Mouse (Mus musculus) midbrain, embryonic 12.5 days (tissue): ENCODE data around the gene Il2rb. TPM values are rescaled to one million over a fixed set of nuclear protein-coding genes. Genes with fewer than 3 reads are reported as not detected.

ENCODE experiments used
- ATAC-seq: fragments of 200-750 bp; cut with Nextera tagmentation; 2 replicates; pipeline ENCODE4 v1.8.0; 2017; ENCODE audit warnings: low read depth, moderate TSS enrichment, moderate library complexity; ENCODE audit not compliant: low FRiP score
- H3K27ac ChIP-seq: fragments of 300-500 bp; sonication (generic); replicated peaks from 2 replicates; pipeline ENCODE4 v1.5.1; 2016; ENCODE audit warnings: mild to moderate bottlenecking
- H3K27me3 ChIP-seq: fragments of 300-500 bp; sonication (generic); 2 replicates; pipeline ENCODE4 v1.6.1; 2016; ENCODE audit warnings: mild to moderate bottlenecking
- H3K36me3 ChIP-seq: fragments of 300-500 bp; sonication (generic); 2 replicates; pipeline ENCODE4 v1.6.1; 2016
- H3K4me1 ChIP-seq: fragments of 300-500 bp; sonication (generic); 2 replicates; pipeline ENCODE4 v1.6.1; 2016
- H3K4me2 ChIP-seq: fragments of 300-500 bp; sonication (generic); replicated peaks from 2 replicates; pipeline ENCODE4 v1.6.1; 2016; ENCODE audit warnings: mild to moderate bottlenecking, moderate library complexity
- H3K4me3 ChIP-seq: fragments of 300-500 bp; sonication (generic); 2 replicates; pipeline ENCODE4 v1.5.1; 2016; ENCODE audit warnings: mild to moderate bottlenecking
- H3K9ac ChIP-seq: fragments of 300-500 bp; sonication (generic); replicated peaks from 2 replicates; pipeline ENCODE4 v1.6.1; 2016; ENCODE audit warnings: mild to moderate bottlenecking, moderate library complexity
- H3K9me3 ChIP-seq: fragments of 300-500 bp; sonication (generic); 2 replicates; pipeline ENCODE4 v1.6.1; 2016; ENCODE audit warnings: mild to moderate bottlenecking
- WGBS: fragments of 180-500 bp; shearing (Covaris S2); methylation state at CpG from one replicate; pipeline ENCODE4 v1.1.7; 2016; 5-methylcytosine and 5-hydroxymethylcytosine counted together
- polyA plus RNA-seq: library from polyadenylated mRNA; unstranded; fragments of >200 nt; fragmentation: Nextera tagmentation; extraction: Ambion mirVana; gene quantifications from 2 replicates; pipeline ENCODE4 v1.2.1, GENCODE M21; 2016

Il2rb gene
- polyA plus RNA-seq, 1 experiment from 2014 or later, result not detected

DNA sequence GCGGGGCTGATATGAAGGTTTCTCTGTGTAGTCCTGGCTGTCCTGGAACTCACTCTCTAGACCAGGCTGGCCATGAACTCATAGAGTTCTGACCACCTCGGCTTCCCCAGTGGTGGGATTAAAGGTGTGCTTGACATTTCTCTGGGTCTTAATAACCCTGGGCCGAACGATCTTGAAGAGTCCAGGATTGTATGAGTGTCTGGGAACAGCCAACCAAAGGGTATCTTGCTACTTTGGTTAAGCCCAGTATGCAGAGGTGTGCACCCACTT, 36.3 kb upstream of the Il2rb start:
- Histone ChIP-seq H3K4me1 (peaks cover 25% of the 10 kb centered on the region), H3K4me2 (peak overlapping the region; percentile 61), H3K4me3 (0 out of 2 replicates have a peak overlapping the region, but pooled peaks have one; percentile 39), H3K9ac (peak overlapping the region; percentile 20; the same call in 1 of the 2 replicates), H3K36me3 (no peaks in the 10 kb centered on the region), H3K9me3 (no peaks in the 10 kb centered on the region), H3K27ac (peak overlapping the region; percentile 65), H3K27me3 (peaks cover 10% of the 10 kb centered on the region)
- 67% methylated on average over 4 of the region's 4 CpGs for WGBS
- peak; percentile 14; the same call in 1 of the 2 replicates for ATAC-seq

DNA sequence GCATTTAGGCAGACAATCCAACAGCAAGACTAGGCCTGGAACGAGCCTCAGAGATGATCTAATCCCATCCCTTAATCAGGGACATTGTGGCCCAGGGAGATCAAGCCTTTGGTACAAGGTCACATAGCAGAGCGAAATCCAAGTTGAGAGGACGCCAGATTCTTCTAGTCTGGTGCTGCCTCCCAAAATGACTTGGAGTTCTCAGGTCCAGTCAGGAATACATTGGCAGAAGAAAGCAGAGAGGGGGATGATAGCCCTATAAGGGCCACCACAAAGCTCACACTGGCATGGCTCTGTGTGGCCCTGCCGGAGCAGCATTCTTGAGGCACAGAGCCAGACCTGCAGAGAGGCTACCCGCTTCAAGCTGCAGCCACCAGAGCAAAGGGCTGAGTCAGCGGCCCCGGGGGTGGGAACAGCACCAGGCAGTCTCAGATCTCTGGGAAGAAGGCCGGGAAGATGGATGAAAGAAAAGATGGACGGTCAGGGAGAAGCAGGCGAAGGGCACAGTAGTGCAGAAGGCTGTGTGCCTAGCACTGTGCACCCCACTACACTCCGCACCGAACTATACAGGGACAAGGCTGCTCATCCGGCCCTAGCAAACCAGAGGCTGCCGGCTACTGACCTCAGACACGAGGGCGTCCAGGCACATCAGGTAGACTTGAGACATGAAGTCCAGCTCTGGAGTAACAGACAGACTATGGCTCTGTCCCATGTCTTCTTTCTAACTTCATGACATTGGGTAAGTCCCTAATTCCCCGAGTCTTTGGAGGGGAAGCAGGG, 35.8 kb upstream of the Il2rb start, which contains the start of gene C1qtnf6:
Gene C1qtnf6 (minus strand): TSS at position 746 of the 780 bp plus-strand sequence.
- ATAC-seq, result no peak
- Histone ChIP-seq H3K9ac (peak within 1 kb of the TSS; percentile 65), H3K9me3 (no peaks in the 10 kb centered on the region), H3K4me1 (peaks cover 22% of the 10 kb centered on the region), H3K4me2 (peak within 1 kb of the TSS; percentile 61), H3K4me3 (peak within 1 kb of the TSS; percentile 39), H3K27me3 (peaks cover 10% of the 10 kb centered on the region), H3K36me3 (no peaks in the 10 kb centered on the region), H3K27ac (peak within 1 kb of the TSS; percentile 65)
- 73% methylated on average over 17 of the region's 17 CpGs for WGBS

DNA sequence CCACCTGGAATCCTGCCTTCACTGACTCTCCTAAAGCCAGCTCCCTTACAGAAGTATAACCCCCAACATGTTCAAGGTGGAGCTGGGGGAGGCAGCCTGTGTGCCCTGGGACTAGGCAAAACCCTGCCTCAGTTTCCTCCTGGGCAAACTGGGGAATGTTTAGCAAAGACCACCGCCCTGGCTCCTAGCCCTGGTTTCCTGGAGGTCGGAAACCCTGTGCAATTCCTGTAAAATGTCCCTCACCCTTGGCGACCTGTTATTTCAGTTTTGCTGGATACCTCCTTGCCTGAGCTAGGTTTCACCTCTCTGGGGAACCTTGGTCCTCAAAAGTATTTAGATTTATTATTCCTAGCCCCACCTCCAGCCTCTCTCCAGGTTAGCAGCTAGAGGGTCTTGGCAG, 35.1 kb upstream of the Il2rb start:
- H3K9ac ChIP-seq, result peak overlapping the region; percentile 59; the same call in 1 of the 2 replicates
- WGBS, result 74% methylated on average over 3 of the region's 3 CpGs
- no peak overlapping the region for H3K4me3 ChIP-seq
- peaks cover 10% of the 10 kb centered on the region for H3K27me3 ChIP-seq
- H3K4me1 ChIP-seq, result peaks cover 16% of the 10 kb centered on the region
- no peaks in the 10 kb centered on the region for H3K9me3 ChIP-seq
- H3K4me2 ChIP-seq, result no peak overlapping the region
- no peaks in the 10 kb centered on the region for H3K36me3 ChIP-seq
- no peak overlapping the region for H3K27ac ChIP-seq
- ATAC-seq, result no peak

DNA sequence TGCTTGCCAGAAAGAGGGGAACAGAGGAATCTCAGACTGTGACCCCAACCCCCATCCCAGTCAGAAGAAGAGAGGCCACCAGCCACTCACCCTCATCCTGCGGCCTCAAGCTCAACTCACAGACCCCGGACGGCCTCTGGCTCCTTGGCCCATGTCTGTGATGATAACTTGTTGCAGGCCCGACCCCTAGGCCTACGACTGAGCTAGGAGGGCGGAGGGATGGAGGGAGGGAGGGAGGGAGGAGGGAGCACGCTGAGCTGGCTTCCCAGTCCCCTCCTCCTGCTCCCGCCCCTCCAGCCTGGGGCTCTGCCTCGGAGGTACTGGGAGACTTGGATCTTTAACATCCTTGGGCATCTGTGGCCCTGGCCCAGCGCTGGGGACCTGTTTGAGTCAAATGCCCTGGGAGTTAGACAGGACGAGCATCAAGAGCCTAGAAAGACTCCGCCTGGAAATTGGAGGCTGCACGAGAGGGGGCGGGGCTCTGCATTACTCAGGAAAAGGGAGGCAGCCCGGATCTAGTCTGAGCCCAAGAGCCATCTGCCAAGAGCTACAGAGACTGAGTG, 34.4 kb upstream of the Il2rb start:
- 1% methylated on average over 13 of the region's 15 CpGs for WGBS
- peak; percentile 47 for ATAC-seq
- Histone ChIP-seq H3K9ac (peak overlapping the region; percentile 59), H3K4me1 (peaks cover 16% of the 10 kb centered on the region), H3K27me3 (peaks cover 10% of the 10 kb centered on the region), H3K4me2 (peak overlapping the region; percentile 48), H3K27ac (peak overlapping the region; percentile 36; the same call in 1 of the 2 replicates), H3K9me3 (no peaks in the 10 kb centered on the region), H3K36me3 (no peaks in the 10 kb centered on the region), H3K4me3 (peak overlapping the region; percentile 27)

DNA sequence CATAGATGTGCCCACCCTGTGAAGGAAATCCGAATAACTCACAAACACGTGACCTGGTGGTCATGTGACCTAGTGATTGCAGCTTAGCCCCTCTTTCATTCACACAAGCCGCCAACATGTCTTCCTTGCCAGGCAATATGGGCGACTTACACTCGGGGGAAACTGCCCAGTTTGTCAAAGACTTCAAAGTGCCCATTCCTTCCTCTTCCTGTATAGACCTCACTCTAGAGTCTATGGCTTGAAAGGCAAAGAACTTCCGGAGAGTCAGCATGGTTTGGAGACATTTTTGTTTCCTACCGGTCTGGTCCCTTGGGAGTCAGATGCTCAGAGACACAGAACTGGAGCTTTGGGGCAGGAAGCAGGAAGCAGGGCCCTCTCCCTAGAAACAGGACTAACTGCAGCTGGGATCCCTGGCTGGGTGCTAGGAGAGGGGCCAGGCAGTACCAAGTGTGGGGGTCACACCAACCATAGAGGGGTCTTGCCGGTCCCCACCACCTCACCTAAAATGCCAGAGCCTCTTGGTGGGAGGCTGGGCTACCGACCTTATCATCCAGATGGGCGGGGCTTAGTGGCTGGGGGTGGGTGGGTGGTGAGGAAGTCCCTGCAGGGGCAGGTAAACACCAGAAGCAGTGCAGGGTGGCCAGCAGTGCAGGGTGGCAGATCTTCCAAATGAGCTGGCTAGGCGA, 33.8 kb upstream of the Il2rb start:
- Histone ChIP-seq H3K4me1 (peaks cover 16% of the 10 kb centered on the region), H3K36me3 (no peaks in the 10 kb centered on the region), H3K4me2 (peak overlapping the region; percentile 48), H3K4me3 (peak overlapping the region; percentile 27), H3K9ac (peak overlapping the region; percentile 59), H3K27ac (peak overlapping the region; percentile 36; the same call in 1 of the 2 replicates), H3K27me3 (peaks cover 10% of the 10 kb centered on the region), H3K9me3 (no peaks in the 10 kb centered on the region)
- WGBS, result 60% methylated on average over 10 of the region's 11 CpGs
- ATAC-seq, result no peak

DNA sequence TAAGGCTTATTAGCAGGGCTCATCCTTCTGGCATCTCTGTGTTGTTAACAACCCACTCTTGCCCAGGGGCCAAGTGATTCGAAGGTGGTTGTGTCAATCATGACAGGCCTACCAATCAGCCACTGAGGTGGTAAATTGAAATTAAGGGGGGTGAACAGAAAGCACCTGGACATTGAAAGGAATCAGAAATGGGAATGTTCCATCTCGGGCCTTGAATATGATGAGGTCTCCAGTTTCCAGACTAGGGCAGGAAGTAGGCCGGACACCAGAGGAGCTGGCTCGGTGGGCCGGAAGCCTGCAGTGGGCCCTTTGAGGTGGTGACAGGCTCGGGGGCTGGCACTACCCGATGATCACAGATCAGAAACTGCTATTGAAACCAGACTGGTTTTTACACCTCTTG, 32.9 kb upstream of the Il2rb start:
- Histone ChIP-seq H3K4me2 (no peak overlapping the region), H3K4me3 (no peak overlapping the region), H3K4me1 (peaks cover 16% of the 10 kb centered on the region), H3K9ac (no peak overlapping the region), H3K27ac (no peak overlapping the region), H3K36me3 (no peaks in the 10 kb centered on the region), H3K9me3 (no peaks in the 10 kb centered on the region), H3K27me3 (peaks cover 10% of the 10 kb centered on the region)
- ATAC-seq, result no peak
- 85% methylated on average over 7 of the region's 7 CpGs for WGBS

DNA sequence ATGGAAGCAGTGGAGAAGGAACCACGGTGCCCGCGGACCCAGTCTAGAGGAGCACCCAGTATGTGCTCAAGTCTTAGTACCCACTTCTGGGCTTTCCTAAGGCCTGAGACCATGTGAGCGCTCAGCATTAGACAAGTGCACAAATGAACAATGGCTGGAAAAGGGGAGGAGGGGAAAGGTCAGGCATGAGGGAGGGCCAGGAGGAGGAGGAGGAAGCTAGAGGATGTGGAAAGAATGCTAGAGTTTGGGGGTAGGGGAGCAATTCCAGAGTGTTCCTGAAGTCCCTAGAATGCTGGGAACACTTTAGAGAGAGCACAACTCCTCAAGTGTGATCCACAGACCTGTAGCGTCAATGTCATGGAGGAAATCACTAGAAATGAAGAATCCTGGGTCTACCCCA, 29.1 kb upstream of the Il2rb start:
- H3K4me1 ChIP-seq, result peaks cover 7% of the 10 kb centered on the region
- H3K9me3 ChIP-seq, result no peaks in the 10 kb centered on the region
- H3K4me3 ChIP-seq, result no peak overlapping the region
- ATAC-seq, result no peak
- no peak overlapping the region for H3K9ac ChIP-seq
- H3K27me3 ChIP-seq, result no peaks in the 10 kb centered on the region
- no peak overlapping the region for H3K27ac ChIP-seq
- WGBS, result 75% methylated on average over 5 of the region's 5 CpGs
- H3K36me3 ChIP-seq, result no peaks in the 10 kb centered on the region
- no peak overlapping the region for H3K4me2 ChIP-seq

DNA sequence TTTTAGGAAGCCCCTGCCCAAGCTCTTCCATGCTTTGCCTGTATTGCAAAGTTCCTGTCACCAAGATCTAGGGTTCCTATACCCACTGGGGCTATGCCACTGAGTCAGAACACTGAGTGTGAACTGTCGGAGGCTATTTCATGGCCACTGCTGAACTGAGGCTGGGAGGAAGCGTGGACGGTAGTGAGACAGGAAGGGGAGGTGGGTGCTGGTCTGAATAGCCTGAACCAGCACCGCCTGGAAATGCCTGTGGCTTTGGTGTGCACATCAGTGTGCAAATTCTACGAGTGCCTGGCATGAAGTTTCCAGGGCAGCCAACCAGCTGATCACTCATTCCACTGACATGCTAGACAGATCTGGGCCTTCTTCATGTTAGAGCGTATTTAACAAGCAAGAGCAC, 26.8 kb upstream of the Il2rb start:
- ATAC-seq, result no peak
- Histone ChIP-seq H3K4me3 (no peak overlapping the region), H3K9ac (no peak overlapping the region), H3K4me2 (no peak overlapping the region), H3K27me3 (no peaks in the 10 kb centered on the region), H3K9me3 (no peaks in the 10 kb centered on the region), H3K36me3 (no peaks in the 10 kb centered on the region), H3K27ac (no peak overlapping the region), H3K4me1 (0 out of 2 replicates have a peak, but pooled peaks cover 2% of the 10 kb centered on the region)
- WGBS, result 83% methylated on average over 6 of the region's 6 CpGs

DNA sequence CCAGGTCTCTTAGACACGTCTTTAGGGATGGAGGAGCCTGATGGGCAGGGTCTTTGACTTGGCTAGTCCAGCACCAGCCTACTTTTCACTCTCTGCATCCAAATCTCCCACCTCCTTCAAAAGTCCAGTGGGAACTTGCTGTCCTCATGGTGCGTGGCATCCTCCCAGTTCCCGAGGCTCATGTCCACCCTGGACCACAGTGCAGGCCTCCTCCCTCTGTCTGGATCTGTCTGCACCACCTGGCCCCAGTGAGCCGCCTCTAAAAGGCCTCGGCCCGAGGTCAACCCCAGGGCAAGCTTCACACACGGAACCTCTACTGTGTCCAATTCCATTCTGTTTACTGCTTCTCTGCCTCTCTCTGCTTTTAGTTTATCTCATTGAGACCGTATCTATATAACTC, 26.3 kb upstream of the Il2rb start:
- Histone ChIP-seq H3K4me3 (no peak overlapping the region), H3K4me2 (no peak overlapping the region), H3K36me3 (no peaks in the 10 kb centered on the region), H3K9ac (no peak overlapping the region), H3K9me3 (no peaks in the 10 kb centered on the region), H3K27ac (no peak overlapping the region), H3K27me3 (no peaks in the 10 kb centered on the region), H3K4me1 (0 out of 2 replicates have a peak, but pooled peaks cover 2% of the 10 kb centered on the region)
- no peak for ATAC-seq
- whole genome bisulfite sequencing, result 77% methylated on average over 8 of the region's 8 CpGs

DNA sequence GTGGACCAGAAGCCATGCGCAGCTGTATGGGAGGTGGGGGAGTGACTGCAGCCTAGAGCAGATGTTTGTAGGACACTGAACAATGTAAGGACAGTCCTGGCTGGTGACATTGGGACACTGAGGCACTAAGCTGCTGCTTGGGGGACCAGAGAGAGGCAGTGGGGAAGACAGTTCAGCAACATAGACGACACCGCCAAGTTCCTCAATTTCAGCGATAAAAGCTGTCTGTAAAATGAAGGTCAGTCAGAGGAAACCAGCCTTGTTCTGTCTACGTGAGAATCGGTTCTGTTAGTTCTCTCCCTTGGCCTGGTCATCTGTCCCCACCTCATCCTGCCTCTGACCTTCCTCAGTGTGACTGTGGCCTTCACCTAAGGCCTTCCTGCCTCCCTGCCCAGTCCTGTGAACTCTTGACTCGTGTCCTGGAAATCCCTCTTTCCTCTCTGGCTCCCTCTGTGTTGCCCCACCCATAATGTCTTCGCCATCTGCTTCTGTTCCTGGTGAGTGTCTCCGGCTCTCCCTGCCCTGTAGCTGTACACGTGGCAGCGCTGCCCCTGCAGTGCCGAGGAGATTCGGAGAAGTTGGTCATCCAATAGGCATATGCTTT, 25.1 kb upstream of the Il2rb start:
- Histone ChIP-seq H3K27me3 (no peaks in the 10 kb centered on the region), H3K36me3 (no peaks in the 10 kb centered on the region), H3K9me3 (no peaks in the 10 kb centered on the region), H3K4me2 (no peak overlapping the region), H3K4me3 (no peak overlapping the region), H3K9ac (peak overlapping the region; percentile 4; the same call in 1 of the 2 replicates), H3K27ac (no peak overlapping the region), H3K4me1 (0 out of 2 replicates have a peak, but pooled peaks cover 2% of the 10 kb centered on the region)
- no peak for ATAC-seq
- WGBS, result 82% methylated on average over 13 of the region's 13 CpGs

DNA sequence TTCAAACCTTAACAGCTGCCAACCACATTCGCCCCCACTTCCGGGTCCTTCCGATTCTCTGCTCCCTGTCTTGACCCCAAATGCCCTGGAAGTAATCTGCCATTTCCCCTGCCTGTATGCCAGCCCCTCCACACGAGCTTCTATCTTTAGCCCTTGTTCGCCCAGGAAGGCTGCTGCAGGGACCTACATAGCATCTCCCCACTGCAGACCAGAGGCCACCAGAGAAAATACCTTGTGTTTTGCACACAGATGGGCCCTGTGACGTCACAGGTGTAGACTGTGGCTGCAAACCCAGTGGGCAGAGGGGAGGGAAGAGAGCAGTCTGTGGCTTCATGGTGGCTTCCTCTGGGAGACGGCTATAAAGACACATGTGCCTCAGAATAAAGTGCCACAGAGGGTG, 23.1 kb upstream of the Il2rb start:
- Histone ChIP-seq H3K27me3 (no peaks in the 10 kb centered on the region), H3K9ac (no peak overlapping the region), H3K36me3 (no peaks in the 10 kb centered on the region), H3K9me3 (no peaks in the 10 kb centered on the region), H3K4me2 (no peak overlapping the region), H3K4me1 (0 out of 2 replicates have a peak, but pooled peaks cover 2% of the 10 kb centered on the region), H3K27ac (no peak overlapping the region), H3K4me3 (no peak overlapping the region)
- 75% methylated on average over 7 of the region's 7 CpGs for WGBS
- no peak for ATAC-seq

DNA sequence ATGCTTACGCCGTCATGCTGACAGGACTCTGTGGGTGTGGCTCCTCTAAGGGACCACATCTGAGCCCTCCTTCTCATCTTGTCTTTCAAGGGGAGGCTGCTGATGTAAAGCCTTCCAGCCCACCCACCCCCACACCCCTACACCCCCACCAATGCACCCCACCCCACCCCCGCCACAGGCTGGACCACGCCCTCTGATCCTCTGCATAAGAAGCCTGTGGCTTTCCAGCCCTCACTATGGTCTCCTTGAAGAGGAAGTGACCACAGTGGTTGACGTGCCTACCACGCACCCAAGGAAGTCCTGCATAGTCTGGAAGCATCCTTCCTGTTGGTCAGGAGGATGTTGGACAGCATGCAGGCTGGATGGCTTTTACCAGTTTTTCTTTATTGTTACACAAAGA, 20.7 kb upstream of the Il2rb start:
- 78% methylated on average over 6 of the region's 6 CpGs for WGBS
- no peak for ATAC-seq

More for the DNA sequence above, 20.7 kb upstream of the Il2rb start:
- H3K36me3 ChIP-seq, result no peaks in the 10 kb centered on the region
- 0 out of 2 replicates have a peak, but pooled peaks cover 2% of the 10 kb centered on the region for H3K4me1 ChIP-seq
- H3K27me3 ChIP-seq, result no peaks in the 10 kb centered on the region
- H3K4me2 ChIP-seq, result no peak overlapping the region
- no peak overlapping the region for H3K27ac ChIP-seq
- no peak overlapping the region for H3K9ac ChIP-seq
- no peaks in the 10 kb centered on the region for H3K9me3 ChIP-seq
- no peak overlapping the region for H3K4me3 ChIP-seq
